Mouse (Mus musculus): ENCODE results near the gene Ccdc51.
A peak's percentile ranks its signal among the peaks of the same experiment; 100 is the strongest.

DNA sequence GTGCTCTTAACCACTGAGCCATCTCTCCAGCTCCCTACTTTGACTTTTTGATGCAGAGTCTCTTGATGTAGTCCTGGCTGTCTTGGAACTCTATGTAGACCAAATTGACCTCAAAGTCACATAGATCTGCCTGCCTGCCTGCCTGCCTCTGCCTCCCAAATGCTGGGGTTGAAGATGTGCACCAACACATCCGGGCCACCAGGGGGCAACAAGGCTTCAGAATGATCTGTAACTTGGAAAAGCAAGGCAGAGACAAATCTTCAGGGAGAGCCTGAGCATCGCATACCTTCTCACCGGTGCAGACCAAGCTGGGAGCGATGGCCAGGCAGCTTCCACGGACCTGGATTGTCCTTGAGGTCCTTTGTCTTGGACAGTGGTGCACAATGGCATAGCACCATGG lies 36.0 kb upstream of the Ccdc51 start:
- peak; percentile 87 for TF ChIP-seq CTCF (IDR thresholded peaks at IDR 0.05)
- TF ChIP-seq EP300 (IDR thresholded peaks at IDR 0.05) = no peak

All from lung, postnatal 0 days (tissue).